Mouse (Mus musculus) bone marrow, adult 2 months (tissue): ENCODE measurements around the gene Calm2.

Experiments
- CTCF ChIP-seq: fragments of 200-500 bp; IDR thresholded peaks from 2 replicates; pipeline ENCODE4 v1.5.1; 2011; ENCODE audit warnings: low read length, control low read depth; ENCODE audit not compliant: control insufficient read depth, insufficient read depth
- POLR2A ChIP-seq: fragments of 200-500 bp; IDR thresholded peaks from 2 replicates; pipeline ENCODE4 v1.6.1; 2011; ENCODE audit warnings: low read depth, mild to moderate bottlenecking, control low read depth, low read length, borderline replicate concordance; ENCODE audit not compliant: control insufficient read depth

GRCm38 (mm10) chr17:87441537-87441936 is 5.2 kb downstream of the Calm2 start:
- no peak for TF ChIP-seq POLR2A
- TF ChIP-seq CTCF, result no peak
